Mouse (Mus musculus): ENCODE measurements around the gene Klk12. TPM values are rescaled to one million over a fixed set of nuclear protein-coding genes. Genes with fewer than 3 reads are reported as not detected.

The Klk12 gene
- polyA plus RNA-seq, 1 experiment: not detected

- Histone ChIP-seq H3K4me1 (ENCODE audit: control insufficient read depth, insufficient read depth, low read length) (peaks cover 4% of the 10 kb centered on the region), H3K27ac (ENCODE audit: control insufficient read depth, insufficient read depth, low read depth, low read length) (no peak within 1 kb of the TSS), H3K36me3 (ENCODE audit: control insufficient read depth, insufficient read depth, low read length) (no peaks in the 10 kb centered on the region), H3K4me3 (ENCODE audit: control insufficient read depth, low read depth, low read length) (no peak within 1 kb of the TSS), H3K27me3 (ENCODE audit: control insufficient read depth, insufficient read depth, low read length) (no peaks in the 10 kb centered on the region)
- TF ChIP-seq CTCF (IDR thresholded peaks at IDR 0.05; ENCODE audit: control insufficient read depth, insufficient read depth, insufficient replicate concordance, low read depth, low read length): no peak
Measured at GRCm38 (mm10) chr7:43774364-43774763, 5.7 kb downstream of the Klk12 start, which contains the start of gene Klk11. Klk11 (plus strand) TSS chr7:43774604.

- H3K27me3 ChIP-seq (ENCODE audit: control insufficient read depth, insufficient read depth, low read length): no peaks in the 10 kb centered on the region
- TF ChIP-seq POLR2A (IDR thresholded peaks at IDR 0.05; ENCODE audit: control insufficient read depth, low read depth, low read length): no peak
- TF ChIP-seq CTCF (IDR thresholded peaks at IDR 0.05; ENCODE audit: control insufficient read depth, insufficient read depth, insufficient replicate concordance, low read depth, low read length): no peak
- no peak overlapping the region for H3K27ac ChIP-seq (ENCODE audit: control insufficient read depth, insufficient read depth, low read depth, low read length)
- peaks cover 4% of the 10 kb centered on the region for H3K4me1 ChIP-seq (ENCODE audit: control insufficient read depth, insufficient read depth, low read length)
- H3K36me3 ChIP-seq (ENCODE audit: control insufficient read depth, insufficient read depth, low read length): no peaks in the 10 kb centered on the region
- H3K4me3 ChIP-seq (ENCODE audit: control insufficient read depth, low read depth, low read length): no peak overlapping the region
Measured at GRCm38 (mm10) chr7:43774802-43775201, 6.1 kb downstream of the Klk12 start.

GRCm38 (mm10) chr7:43775311-43776057 is 6.8 kb downstream of the Klk12 start:
- TF ChIP-seq CTCF (IDR thresholded peaks at IDR 0.05; ENCODE audit: control insufficient read depth, insufficient read depth, insufficient replicate concordance, low read depth, low read length) (no peak), POLR2A (IDR thresholded peaks at IDR 0.05; ENCODE audit: control insufficient read depth, low read depth, low read length) (no peak)
- H3K27ac ChIP-seq (ENCODE audit: control insufficient read depth, insufficient read depth, low read depth, low read length): no peak overlapping the region

GRCm38 (mm10) chr7:43776506-43776905 is 7.8 kb downstream of the Klk12 start:
- TF ChIP-seq POLR2A (IDR thresholded peaks at IDR 0.05; ENCODE audit: control insufficient read depth, low read depth, low read length): no peak
- no peak for TF ChIP-seq CTCF (IDR thresholded peaks at IDR 0.05; ENCODE audit: control insufficient read depth, insufficient read depth, insufficient replicate concordance, low read depth, low read length)
- Histone ChIP-seq H3K4me3 (ENCODE audit: control insufficient read depth, low read depth, low read length) (no peak overlapping the region), H3K36me3 (ENCODE audit: control insufficient read depth, insufficient read depth, low read length) (no peaks in the 10 kb centered on the region), H3K4me1 (ENCODE audit: control insufficient read depth, insufficient read depth, low read length) (peaks cover 4% of the 10 kb centered on the region), H3K27me3 (ENCODE audit: control insufficient read depth, insufficient read depth, low read length) (no peaks in the 10 kb centered on the region), H3K27ac (ENCODE audit: control insufficient read depth, insufficient read depth, low read depth, low read length) (no peak overlapping the region)

More at GRCm38 (mm10) chr7:43775311-43776057, 6.8 kb downstream of the Klk12 start:
- Histone ChIP-seq H3K4me1 (ENCODE audit: control insufficient read depth, insufficient read depth, low read length) (peaks cover 4% of the 10 kb centered on the region), H3K4me3 (ENCODE audit: control insufficient read depth, low read depth, low read length) (no peak overlapping the region), H3K27me3 (ENCODE audit: control insufficient read depth, insufficient read depth, low read length) (no peaks in the 10 kb centered on the region), H3K36me3 (ENCODE audit: control insufficient read depth, insufficient read depth, low read length) (no peaks in the 10 kb centered on the region)

GRCm38 (mm10) chr7:43777423-43777822 is 8.7 kb downstream of the Klk12 start:
- H3K4me3 ChIP-seq (ENCODE audit: control insufficient read depth, low read depth, low read length): no peak overlapping the region
- peaks cover 9% of the 10 kb centered on the region for H3K4me1 ChIP-seq (ENCODE audit: control insufficient read depth, insufficient read depth, low read length)
- H3K36me3 ChIP-seq (ENCODE audit: control insufficient read depth, insufficient read depth, low read length): no peaks in the 10 kb centered on the region
- H3K27ac ChIP-seq (ENCODE audit: control insufficient read depth, insufficient read depth, low read depth, low read length): no peak overlapping the region
- H3K27me3 ChIP-seq (ENCODE audit: control insufficient read depth, insufficient read depth, low read length): no peaks in the 10 kb centered on the region
- no peak for TF ChIP-seq POLR2A (IDR thresholded peaks at IDR 0.05; ENCODE audit: control insufficient read depth, low read depth, low read length)
- no peak for TF ChIP-seq CTCF (IDR thresholded peaks at IDR 0.05; ENCODE audit: control insufficient read depth, insufficient read depth, insufficient replicate concordance, low read depth, low read length)

GRCm38 (mm10) chr7:43778176-43778970 is 9.7 kb downstream of the Klk12 start:
- peaks cover 9% of the 10 kb centered on the region for H3K4me1 ChIP-seq (ENCODE audit: control insufficient read depth, insufficient read depth, low read length)
- no peaks in the 10 kb centered on the region for H3K36me3 ChIP-seq (ENCODE audit: control insufficient read depth, insufficient read depth, low read length)
- TF ChIP-seq CTCF (IDR thresholded peaks at IDR 0.05; ENCODE audit: control insufficient read depth, insufficient read depth, insufficient replicate concordance, low read depth, low read length): no peak
- TF ChIP-seq POLR2A (IDR thresholded peaks at IDR 0.05; ENCODE audit: control insufficient read depth, low read depth, low read length): no peak
- no peak overlapping the region for H3K27ac ChIP-seq (ENCODE audit: control insufficient read depth, insufficient read depth, low read depth, low read length)
- no peaks in the 10 kb centered on the region for H3K27me3 ChIP-seq (ENCODE audit: control insufficient read depth, insufficient read depth, low read length)
- no peak overlapping the region for H3K4me3 ChIP-seq (ENCODE audit: control insufficient read depth, low read depth, low read length)

GRCm38 (mm10) chr7:43780241-43780640 is 11.5 kb downstream of the Klk12 start:
- TF ChIP-seq POLR2A (IDR thresholded peaks at IDR 0.05; ENCODE audit: control insufficient read depth, low read depth, low read length): no peak
- no peak for TF ChIP-seq CTCF (IDR thresholded peaks at IDR 0.05; ENCODE audit: control insufficient read depth, insufficient read depth, insufficient replicate concordance, low read depth, low read length)
- Histone ChIP-seq H3K4me3 (ENCODE audit: control insufficient read depth, low read depth, low read length) (no peak overlapping the region), H3K27ac (ENCODE audit: control insufficient read depth, insufficient read depth, low read depth, low read length) (no peak overlapping the region), H3K4me1 (ENCODE audit: control insufficient read depth, insufficient read depth, low read length) (peaks cover 9% of the 10 kb centered on the region), H3K36me3 (ENCODE audit: control insufficient read depth, insufficient read depth, low read length) (no peaks in the 10 kb centered on the region), H3K27me3 (ENCODE audit: control insufficient read depth, insufficient read depth, low read length) (no peaks in the 10 kb centered on the region)

Measured in testis, adult 2 months (tissue).